Mouse (Mus musculus): ENCODE data around the gene Tnk1.
"Not testable (repeated sequence)": the region's sequence is repeated elsewhere in the genome, so short reads cannot be mapped to it uniquely, and the experiment has no call there.

Gene Tnk1

GRCm38 (mm10) chr11:69878952-69879351, 20.4 kb upstream of the Tnk1 start:
- no peak for DNase-seq (ENCODE audit: low read depth, low spot score)

- DNase-seq (ENCODE audit: low read depth, low spot score) = no peak
These were observed 19.9 kb upstream of the Tnk1 start for GRCm38 (mm10) chr11:69878399-69878798.

GRCm38 (mm10) chr11:69877878-69878277, 19.3 kb upstream of the Tnk1 start, which contains the start of gene Tmem95:
Gene Tmem95, minus strand, starts transcription at chr11:69878018.
- no peak for DNase-seq (ENCODE audit: low read depth, low spot score)

- DNase-seq (ENCODE audit: low read depth, low spot score) = peak; percentile 91
These were observed 18.3 kb upstream of the Tnk1 start for GRCm38 (mm10) chr11:69876867-69877266.

GRCm38 (mm10) chr11:69876186-69876585, 17.7 kb upstream of the Tnk1 start:
- peak; percentile 28 for DNase-seq (ENCODE audit: low read depth, low spot score)

GRCm38 (mm10) chr11:69872451-69872850, 13.9 kb upstream of the Tnk1 start:
- DNase-seq (ENCODE audit: low read depth, low spot score) = no peak

- DNase-seq (ENCODE audit: low read depth, low spot score) = peak; percentile 47
These were observed 13.3 kb upstream of the Tnk1 start for GRCm38 (mm10) chr11:69871822-69872221.

- no peak for DNase-seq (ENCODE audit: low read depth, low spot score)
These were observed 11.9 kb upstream of the Tnk1 start for GRCm38 (mm10) chr11:69870289-69871069.

- DNase-seq (ENCODE audit: low read depth, low spot score) = no peak
These were observed 8.8 kb upstream of the Tnk1 start for GRCm38 (mm10) chr11:69867335-69867734.

GRCm38 (mm10) chr11:69865561-69865960, 7.0 kb upstream of the Tnk1 start:
- DNase-seq (ENCODE audit: low read depth, low spot score) = no peak

GRCm38 (mm10) chr11:69864138-69864860, 5.8 kb upstream of the Tnk1 start:
- DNase-seq (ENCODE audit: low read depth, low spot score) = no peak

GRCm38 (mm10) chr11:69863729-69864128, 5.2 kb upstream of the Tnk1 start:
- not testable (repeated sequence) for DNase-seq (ENCODE audit: low read depth, low spot score)

- DNase-seq (ENCODE audit: low read depth, low spot score) = peak; percentile 67
These were observed 3.2 kb downstream of the Tnk1 start for GRCm38 (mm10) chr11:69855347-69855746.

- no peak for DNase-seq (ENCODE audit: low read depth, low spot score)
These were observed 3.9 kb downstream of the Tnk1 start for GRCm38 (mm10) chr11:69854680-69855079.

- DNase-seq (ENCODE audit: low read depth, low spot score) = no peak
These were observed 4.5 kb downstream of the Tnk1 start for GRCm38 (mm10) chr11:69853994-69854393.

- DNase-seq (ENCODE audit: low read depth, low spot score) = no peak
These were observed 7.8 kb downstream of the Tnk1 start for GRCm38 (mm10) chr11:69850754-69851153.

- no peak for DNase-seq (ENCODE audit: low read depth, low spot score)
These were observed 8.6 kb downstream of the Tnk1 start for GRCm38 (mm10) chr11:69849884-69850283.

- DNase-seq (ENCODE audit: low read depth, low spot score) = no peak
These were observed 9.4 kb downstream of the Tnk1 start for GRCm38 (mm10) chr11:69849128-69849527.

- DNase-seq (ENCODE audit: low read depth, low spot score) = no peak
These were observed 10.5 kb downstream of the Tnk1 start for GRCm38 (mm10) chr11:69848021-69848420.

- no peak for DNase-seq (ENCODE audit: low read depth, low spot score)
These were observed 11.5 kb downstream of the Tnk1 start for GRCm38 (mm10) chr11:69846738-69847688.

- peak; percentile 93 for DNase-seq (ENCODE audit: low read depth, low spot score)
These were observed 12.3 kb downstream of the Tnk1 start, which contains the start of gene Plscr3 for GRCm38 (mm10) chr11:69846198-69846680. Gene Plscr3, plus strand, starts transcription at chr11:69846376.
